Mouse (Mus musculus): ENCODE results near the gene Prkd3.

DNA sequence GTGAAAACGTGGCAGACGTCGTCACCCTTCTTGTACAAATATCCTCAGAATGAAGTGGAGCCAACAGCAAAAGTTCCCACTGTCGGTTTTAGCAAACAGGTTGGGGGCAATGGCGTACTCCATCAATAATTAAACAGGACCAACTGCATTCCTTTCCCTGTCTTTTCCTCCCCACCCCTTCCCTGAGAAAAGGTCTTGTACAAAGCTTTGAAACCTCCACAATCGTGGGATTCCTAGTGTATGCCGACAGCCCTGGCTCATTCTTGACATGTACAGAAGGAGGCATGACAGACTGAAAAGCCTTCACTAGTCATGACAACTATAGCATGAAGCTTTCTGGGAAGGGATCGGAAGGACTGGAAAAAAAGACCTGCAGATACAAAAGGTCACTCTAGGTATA is 67.4 kb downstream of the Prkd3 start:
- TF ChIP-seq CTCF (IDR thresholded peaks at IDR 0.05; ENCODE audit: extremely low read depth, insufficient read depth, insufficient read length, insufficient replicate concordance) (no peak), POLR2A (IDR thresholded peaks at IDR 0.05; ENCODE audit: low read depth, low read length) (no peak)
